Mouse (Mus musculus) effector memory CD4-positive, alpha-beta T cell, adult 5 months (primary cell): ENCODE data around the gene Slc35d2. TPM values are rescaled to one million over a fixed set of nuclear protein-coding genes. Genes with fewer than 3 reads are reported as not detected.

ENCODE experiments used
- polyA plus RNA-seq: library from polyadenylated mRNA; unstranded; fragments of 100-300 nt; shearing (Covaris generic); gene quantifications from one replicate; pipeline ENCODE4 v1.2.1, GENCODE M21; 2017

Slc35d2 gene
- polyA plus RNA-seq, result 21.1 TPM

GRCm38 (mm10) chr13:64128858-64129615, at the start of gene Slc35d2:
Gene Slc35d2, minus strand, starts transcription at chr13:64129368.

GRCm38 (mm10) chr13:64161548-64161915, 32.4 kb upstream of the Slc35d2 start, which contains the start of gene Habp4:
Gene Habp4, plus strand, starts transcription at chr13:64161824.

GRCm38 (mm10) chr13:64153083-64153682, 24.0 kb upstream of the Slc35d2 start, which contains the start of gene Zfp367:
Gene Zfp367, minus strand, starts transcription at chr13:64153202.

GRCm38 (mm10) chr13:64089130-64089529, 40.0 kb downstream of the Slc35d2 start, which contains the start of gene Hsd17b3:
Gene Hsd17b3, minus strand, starts transcription at chr13:64089230.

Other genes starting within 250 kb of the Slc35d2 start
- gene Hsd17b3, start 40.1 kb downstream of the Slc35d2 start, polyA plus RNA-seq, result not detected
- 6.9 TPM for gene Zfp367, start 23.8 kb upstream of the Slc35d2 start, polyA plus RNA-seq
- gene Habp4, start 32.5 kb upstream of the Slc35d2 start, polyA plus RNA-seq, result 19.1 TPM
- 6.5 TPM for gene Cdc14b, start 145.9 kb upstream of the Slc35d2 start, polyA plus RNA-seq
- gene Aaed1, start 183.3 kb upstream of the Slc35d2 start, polyA plus RNA-seq, result 38.3 TPM
- 18.6 TPM for gene Ctsl, start 241.5 kb upstream of the Slc35d2 start, polyA plus RNA-seq